Mouse (Mus musculus) kidney, postnatal 4 days (tissue): ENCODE measurements around the gene Rapgef2.

ENCODE experiments used
- DNase-seq, 2 experiments: peaks; one replicate each; pipeline ENCODE4 v3.0.0; 2021; ENCODE audit warnings: mixed read lengths in 2 of 2

The Rapgef2 gene

DNA sequence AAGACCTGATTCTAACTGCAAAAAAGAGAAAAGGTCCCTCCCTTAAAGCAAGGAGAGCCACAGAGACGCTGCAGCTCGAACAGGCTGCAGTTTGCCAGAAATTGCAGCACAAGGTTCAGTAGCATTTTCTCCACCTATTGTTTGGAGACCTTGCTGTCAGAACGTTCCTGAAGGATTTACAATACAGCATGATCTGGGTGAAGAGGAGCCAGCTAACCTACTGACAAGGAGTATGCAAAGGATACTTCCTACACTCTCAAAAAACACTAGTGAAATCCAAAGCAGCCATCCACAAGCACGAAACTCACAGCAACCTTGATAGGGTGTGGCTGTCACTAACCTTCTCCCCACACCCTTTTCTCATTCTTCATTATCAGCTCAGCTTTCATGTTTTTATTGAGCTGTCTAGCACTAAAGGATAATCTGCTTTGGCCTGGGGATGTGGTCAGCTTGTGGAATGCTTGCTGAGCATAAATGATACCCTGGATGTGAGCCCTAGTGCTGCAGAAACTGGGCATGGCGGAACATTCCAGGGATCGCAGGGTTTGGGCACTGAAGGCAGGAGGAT is 124.4 kb downstream of the Rapgef2 start:
- DNase-seq = no peak

- no peak for DNase-seq
Observed at GRCm38 (mm10) chr3:79161093-79161723, 125.1 kb downstream of the Rapgef2 start.

DNA sequence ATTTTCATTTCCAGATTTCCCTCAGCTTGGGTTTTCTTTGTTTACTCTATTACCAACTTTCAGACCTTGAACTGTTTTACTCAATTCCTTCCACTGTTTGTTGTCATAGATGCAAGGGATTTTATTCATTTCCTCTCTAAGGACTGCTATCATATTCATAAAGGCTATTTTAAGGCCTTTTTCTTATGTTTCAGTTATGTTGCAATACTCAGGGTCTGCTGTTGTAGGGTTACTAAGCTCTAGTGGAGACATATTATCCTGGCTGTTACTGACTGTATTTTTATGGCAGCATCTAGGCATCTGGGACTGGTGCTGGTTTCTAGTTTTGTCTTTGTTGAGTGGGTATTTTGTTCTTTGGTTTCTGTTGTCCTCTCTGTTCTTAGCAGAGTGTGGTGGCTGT is 128.1 kb downstream of the Rapgef2 start:
- DNase-seq = no peak

DNA sequence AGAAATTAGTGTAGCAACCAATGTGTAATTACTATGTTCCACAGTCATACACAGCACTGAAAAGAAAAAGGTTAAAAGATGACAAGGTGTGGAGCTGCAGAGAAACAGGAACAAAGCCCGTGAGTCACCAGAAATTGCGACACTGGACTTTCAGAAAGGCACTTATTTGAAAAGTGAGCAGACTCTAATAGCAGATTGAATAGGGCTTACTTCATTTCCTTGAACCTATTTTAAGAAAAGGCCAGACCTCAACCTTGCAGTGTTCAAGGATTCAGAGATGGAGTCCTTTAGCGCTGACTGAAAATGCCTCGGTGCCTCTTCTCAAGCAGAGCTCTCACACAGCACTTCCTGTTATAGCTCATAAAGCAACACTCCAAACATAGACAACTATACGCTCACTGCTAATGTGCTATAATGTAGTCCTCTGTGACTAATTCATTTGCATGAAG is 133.3 kb downstream of the Rapgef2 start:
- no peak for DNase-seq

DNA sequence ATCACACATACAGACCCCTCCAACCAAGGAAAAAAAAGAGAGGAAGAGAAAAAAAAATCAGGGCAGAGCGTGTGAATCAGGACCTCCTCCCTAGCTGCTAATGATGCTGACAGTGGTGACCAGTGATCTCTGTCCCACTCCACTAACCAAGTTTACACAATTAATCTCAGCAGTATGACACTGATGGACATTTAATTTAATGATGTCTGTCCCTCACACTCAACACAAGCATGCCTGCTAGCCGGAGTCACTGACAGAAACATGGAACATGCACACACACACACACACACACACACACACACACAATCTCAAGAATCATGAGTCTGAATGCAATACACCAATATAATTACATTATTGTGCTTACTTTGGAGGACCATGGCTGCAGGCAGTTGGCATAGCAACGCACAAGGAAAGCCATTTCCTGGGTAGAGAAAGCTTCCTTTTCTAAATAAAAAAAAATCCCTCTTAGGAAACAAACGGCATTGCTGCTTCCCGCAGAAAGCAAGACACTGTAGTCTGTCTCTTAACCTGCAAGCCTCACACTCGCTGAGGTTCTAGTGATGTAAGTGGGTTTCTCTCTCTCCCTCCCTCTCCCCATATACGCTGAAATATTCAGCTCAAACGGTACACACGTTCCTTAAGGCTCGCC is 140.8 kb downstream of the Rapgef2 start:
- peak in 1 of 2 experiments; percentile 24 for DNase-seq

DNA sequence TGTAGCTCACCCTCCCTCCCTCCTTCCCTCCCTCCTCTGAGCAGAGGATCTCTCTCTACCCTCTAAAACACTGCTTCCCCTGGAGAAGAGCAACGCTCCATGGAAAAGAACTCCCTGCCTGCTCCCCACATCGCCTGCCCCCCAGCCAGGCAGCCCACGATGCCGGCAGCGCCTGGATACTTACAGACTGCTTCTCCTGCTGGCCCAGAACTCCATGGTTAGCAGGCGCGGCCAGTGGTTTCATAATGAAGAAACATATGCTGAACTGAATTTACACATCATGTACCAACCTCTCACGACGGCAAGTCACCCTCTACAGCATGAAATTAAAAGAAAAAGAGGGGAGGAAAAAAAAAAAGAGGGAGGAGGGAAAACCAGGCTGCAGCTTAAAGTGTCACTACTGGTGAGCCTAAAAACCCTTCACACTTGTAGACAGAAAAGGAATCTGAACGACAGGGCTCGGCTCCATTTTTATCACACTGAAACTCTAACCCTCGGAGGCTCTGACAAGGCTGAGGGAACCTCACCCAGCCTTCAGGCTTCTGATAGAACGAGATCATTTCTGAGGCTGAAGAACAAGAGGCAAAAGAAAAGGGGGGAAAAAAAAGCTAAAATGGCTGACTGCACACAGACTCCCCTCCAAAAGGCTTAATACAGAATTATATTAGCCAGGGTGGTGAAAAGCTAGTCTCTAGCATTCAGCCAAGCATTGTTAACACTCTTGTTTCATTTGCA is 141.5 kb downstream of the Rapgef2 start:
- DNase-seq = peak in 1 of 2 experiments; percentile 26

- DNase-seq = no peak
Observed at GRCm38 (mm10) chr3:79144085-79144484, 142.2 kb downstream of the Rapgef2 start.

DNA sequence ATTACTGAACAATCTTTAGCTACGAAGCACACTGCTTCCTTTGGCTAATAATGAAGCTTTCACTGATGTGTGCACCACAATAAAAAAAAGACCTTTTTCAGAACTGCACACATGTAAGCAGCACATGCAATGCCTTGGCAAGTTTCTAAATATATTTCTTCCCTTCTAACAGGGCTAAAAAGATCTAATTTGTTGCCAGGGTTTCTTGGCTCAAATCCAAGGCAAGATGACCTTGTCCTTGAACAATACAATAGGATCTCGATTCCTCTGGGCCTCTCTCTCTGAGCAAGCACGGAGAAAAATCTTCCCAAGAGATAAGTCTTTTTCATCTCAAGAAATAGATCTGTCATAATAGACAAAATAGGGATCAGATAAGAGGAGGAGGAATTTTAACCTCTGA is 147.1 kb downstream of the Rapgef2 start:
- no peak for DNase-seq

- no peak for DNase-seq
Observed at GRCm38 (mm10) chr3:79138601-79139000, 147.7 kb downstream of the Rapgef2 start.

- no peak for DNase-seq
Observed at GRCm38 (mm10) chr3:79130991-79131390, 155.3 kb downstream of the Rapgef2 start.

GRCm38 (mm10) chr3:79129044-79129600 is 157.2 kb downstream of the Rapgef2 start:
- DNase-seq = no peak

- no peak for DNase-seq
Observed at GRCm38 (mm10) chr3:79127797-79128196, 158.5 kb downstream of the Rapgef2 start.

DNA sequence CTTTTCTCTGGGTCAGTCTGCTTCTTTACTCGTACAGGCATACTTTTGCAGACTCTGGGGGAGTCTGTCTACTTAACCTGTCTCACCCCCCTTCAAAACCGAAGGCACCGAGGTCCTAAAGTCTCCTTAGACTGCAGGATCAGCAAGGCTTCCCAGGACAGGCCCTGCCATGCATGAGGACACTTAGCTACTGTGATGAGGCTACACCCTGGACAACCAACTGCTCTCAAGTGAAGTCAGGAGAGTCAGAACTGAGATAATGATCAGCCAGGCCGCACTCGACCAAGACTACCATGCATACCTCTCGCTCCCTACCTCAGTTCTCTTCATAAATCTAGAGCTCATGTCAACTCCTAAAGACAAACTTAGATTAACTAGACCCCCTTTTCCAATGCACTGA is 159.5 kb downstream of the Rapgef2 start:
- DNase-seq = peak; percentile 8 to 37

DNA sequence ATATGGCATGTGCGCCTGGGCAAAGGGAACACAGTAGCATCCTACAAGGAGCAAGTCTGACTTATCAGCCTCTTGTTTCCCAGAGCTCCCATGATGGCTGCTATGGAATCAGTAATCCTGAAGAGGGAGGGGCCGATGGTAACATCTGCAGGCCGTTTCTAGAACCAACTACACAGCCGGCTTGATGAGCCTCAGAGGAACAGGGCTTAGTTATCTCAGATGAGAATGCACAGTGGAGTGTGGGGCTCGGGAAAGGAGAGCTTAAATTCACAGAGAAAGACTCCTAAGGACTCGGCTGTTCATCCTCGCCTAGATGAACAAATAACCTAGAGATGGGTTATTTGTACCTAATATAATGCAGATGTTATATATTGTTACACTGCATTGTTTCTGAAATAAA is 164.9 kb downstream of the Rapgef2 start:
- no peak for DNase-seq

DNA sequence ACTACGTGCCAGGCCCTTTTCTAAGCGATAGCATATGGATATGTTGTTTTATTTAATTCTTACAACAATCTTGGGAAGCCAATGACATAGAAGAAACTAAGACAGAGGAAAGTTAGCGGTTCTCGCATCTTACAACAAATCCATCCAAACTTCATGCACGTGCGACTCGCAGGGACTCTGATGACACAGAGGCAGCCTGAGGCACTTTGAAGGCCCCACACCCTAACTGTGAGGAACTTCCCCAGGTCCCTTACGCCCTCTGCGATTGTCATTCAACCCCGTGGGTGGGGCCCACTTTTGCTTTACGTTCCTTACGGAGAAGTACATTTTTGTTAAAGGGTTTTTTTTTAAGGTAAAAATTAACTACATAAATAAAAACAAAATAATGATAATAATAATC is 166.3 kb downstream of the Rapgef2 start:
- DNase-seq = no peak

- DNase-seq = peak; percentile 43 to 49
Observed at GRCm38 (mm10) chr3:79110153-79110552, 176.2 kb downstream of the Rapgef2 start.

DNA sequence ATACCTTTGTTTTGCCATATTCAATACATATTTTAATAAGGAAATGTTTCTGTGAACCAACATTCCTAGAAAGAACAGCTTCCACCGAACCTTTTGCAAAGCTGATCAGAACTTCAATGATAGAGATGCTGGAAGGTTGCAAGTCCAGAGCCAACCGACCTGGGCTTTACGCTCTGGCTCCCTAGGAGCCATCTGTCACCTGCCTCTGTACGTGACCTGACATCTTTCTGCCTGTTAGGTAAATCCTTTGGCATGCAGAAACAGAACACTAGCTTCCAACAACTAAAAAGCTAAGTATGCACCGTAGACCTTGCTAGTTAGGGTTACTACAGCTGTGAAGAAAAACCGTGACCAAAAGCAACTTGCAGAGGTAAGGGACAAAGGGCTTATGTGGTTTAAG is 178.1 kb downstream of the Rapgef2 start:
- no peak for DNase-seq

GRCm38 (mm10) chr3:79106360-79106759 is 180.0 kb downstream of the Rapgef2 start:
- no peak for DNase-seq

- DNase-seq = no peak
Observed at GRCm38 (mm10) chr3:79103604-79104003, 182.7 kb downstream of the Rapgef2 start.

DNA sequence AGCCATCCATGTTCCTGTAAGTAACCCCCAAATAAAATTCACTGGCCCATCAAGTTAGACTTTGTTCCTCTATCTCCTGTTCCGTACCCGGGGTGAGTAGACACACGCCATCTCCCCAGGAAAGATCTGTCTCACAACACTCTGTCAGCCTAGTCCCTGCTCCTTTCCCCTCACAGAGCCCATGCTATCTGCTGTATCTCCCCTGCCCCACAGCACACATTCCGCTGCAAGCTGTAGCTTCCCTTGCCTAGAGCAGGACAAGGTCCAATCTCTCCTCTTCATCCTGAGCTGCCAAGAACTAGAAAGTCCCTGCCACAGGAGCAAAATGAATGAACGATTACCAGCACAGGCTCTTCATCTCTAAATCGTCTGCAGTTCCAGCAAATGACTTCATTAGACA is 184.6 kb downstream of the Rapgef2 start:
- no peak for DNase-seq

- DNase-seq = no peak
Observed at GRCm38 (mm10) chr3:79100831-79101230, 185.5 kb downstream of the Rapgef2 start.

DNA sequence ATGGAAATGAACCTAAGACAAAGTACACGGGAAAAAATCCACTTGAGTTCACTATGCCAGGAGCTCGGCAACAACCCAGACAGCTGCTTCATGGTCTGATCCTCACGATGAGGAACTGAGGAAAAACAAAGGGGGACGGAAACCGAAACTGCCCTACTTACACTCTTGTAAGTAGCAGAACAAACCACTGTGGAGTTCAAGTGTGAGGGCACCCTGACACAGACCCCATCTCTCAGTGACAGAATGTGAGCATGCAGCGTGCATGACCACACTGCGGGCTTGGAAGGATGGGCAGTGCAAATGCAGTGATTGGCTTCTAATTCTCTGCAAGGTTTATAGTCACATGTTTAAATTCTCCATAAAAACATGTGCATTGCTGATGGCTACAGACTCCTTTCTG is 197.2 kb downstream of the Rapgef2 start:
- DNase-seq = no peak

DNA sequence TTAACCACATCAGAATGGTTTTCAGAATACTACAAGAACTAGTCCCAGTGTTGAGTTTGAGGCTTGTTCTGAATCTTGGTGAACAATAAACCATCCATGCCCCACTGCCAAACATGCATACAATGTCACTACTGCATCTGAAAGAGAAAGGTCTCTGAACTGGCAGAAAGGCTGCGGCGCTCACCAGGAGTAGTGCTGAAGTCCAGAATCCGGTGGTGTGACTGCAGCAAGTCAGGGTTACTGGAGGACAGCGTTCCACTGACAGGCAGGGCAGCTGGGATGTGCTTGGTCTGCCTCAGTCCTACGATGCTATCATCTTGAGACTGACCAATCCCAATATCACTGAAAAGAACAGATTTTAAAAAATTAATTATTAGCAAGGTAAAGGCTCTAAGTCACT is 197.9 kb downstream of the Rapgef2 start:
- no peak for DNase-seq
